Mouse (Mus musculus) cerebellum, adult 9-10 months (tissue): ENCODE measurements around the gene Gpsm2.
"Not testable (repeated sequence)": the region's sequence is repeated elsewhere in the genome, so short reads cannot be mapped to it uniquely, and the experiment has no call there.

Experiments
- DNase-seq: peaks from one replicate; pipeline ENCODE4 v3.0.0; 2022

Gpsm2 gene

GRCm38 (mm10) chr3:108726413-108726812 is 4.3 kb upstream of the Gpsm2 start:
- DNase-seq: no peak

- DNase-seq: peak; percentile 16
Measured at GRCm38 (mm10) chr3:108721076-108721991, 775 bp downstream of the Gpsm2 start.

- no peak for DNase-seq
Measured at GRCm38 (mm10) chr3:108719761-108720160, 2.3 kb downstream of the Gpsm2 start.

- no peak for DNase-seq
Measured at GRCm38 (mm10) chr3:108719357-108719756, 2.8 kb downstream of the Gpsm2 start.

- DNase-seq: no peak
Measured at GRCm38 (mm10) chr3:108717896-108718502, 4.1 kb downstream of the Gpsm2 start.

- no peak for DNase-seq
Measured at GRCm38 (mm10) chr3:108714837-108715236, 7.3 kb downstream of the Gpsm2 start.

- no peak for DNase-seq
Measured at GRCm38 (mm10) chr3:108713065-108713675, 8.9 kb downstream of the Gpsm2 start.

GRCm38 (mm10) chr3:108711296-108711695 is 10.8 kb downstream of the Gpsm2 start:
- DNase-seq: no peak

- DNase-seq: no peak
Measured at GRCm38 (mm10) chr3:108702789-108703188, 19.3 kb downstream of the Gpsm2 start.

- no peak for DNase-seq
Measured at GRCm38 (mm10) chr3:108701256-108701655, 20.9 kb downstream of the Gpsm2 start.

GRCm38 (mm10) chr3:108699786-108700185 is 22.3 kb downstream of the Gpsm2 start:
- DNase-seq: no peak

- DNase-seq: no peak
Measured at GRCm38 (mm10) chr3:108698662-108699061, 23.4 kb downstream of the Gpsm2 start.

GRCm38 (mm10) chr3:108694321-108694720 is 27.8 kb downstream of the Gpsm2 start:
- DNase-seq: no peak

- DNase-seq: no peak
Measured at GRCm38 (mm10) chr3:108689979-108690378, 32.1 kb downstream of the Gpsm2 start.

- DNase-seq: no peak
Measured at GRCm38 (mm10) chr3:108689446-108689845, 32.7 kb downstream of the Gpsm2 start.

GRCm38 (mm10) chr3:108689015-108689441 is 33.1 kb downstream of the Gpsm2 start:
- no peak for DNase-seq

- no peak for DNase-seq
Measured at GRCm38 (mm10) chr3:108685701-108686100, 36.4 kb downstream of the Gpsm2 start.

GRCm38 (mm10) chr3:108683597-108683996 is 38.5 kb downstream of the Gpsm2 start:
- DNase-seq: not testable (repeated sequence)

GRCm38 (mm10) chr3:108681004-108681403 is 41.1 kb downstream of the Gpsm2 start:
- no peak for DNase-seq

- DNase-seq: no peak
Measured at GRCm38 (mm10) chr3:108676616-108677015, 45.5 kb downstream of the Gpsm2 start.

- no peak for DNase-seq
Measured at GRCm38 (mm10) chr3:108660941-108661340, 61.2 kb downstream of the Gpsm2 start.

GRCm38 (mm10) chr3:108658612-108659011 is 63.5 kb downstream of the Gpsm2 start:
- DNase-seq: no peak

GRCm38 (mm10) chr3:108655486-108655885 is 66.6 kb downstream of the Gpsm2 start:
- DNase-seq: peak; percentile 13

GRCm38 (mm10) chr3:108654566-108654965 is 67.5 kb downstream of the Gpsm2 start:
- DNase-seq: peak; percentile 14
